ENCODE assay signal across 22 mouse cellular contexts in the genomic region with DNA sequence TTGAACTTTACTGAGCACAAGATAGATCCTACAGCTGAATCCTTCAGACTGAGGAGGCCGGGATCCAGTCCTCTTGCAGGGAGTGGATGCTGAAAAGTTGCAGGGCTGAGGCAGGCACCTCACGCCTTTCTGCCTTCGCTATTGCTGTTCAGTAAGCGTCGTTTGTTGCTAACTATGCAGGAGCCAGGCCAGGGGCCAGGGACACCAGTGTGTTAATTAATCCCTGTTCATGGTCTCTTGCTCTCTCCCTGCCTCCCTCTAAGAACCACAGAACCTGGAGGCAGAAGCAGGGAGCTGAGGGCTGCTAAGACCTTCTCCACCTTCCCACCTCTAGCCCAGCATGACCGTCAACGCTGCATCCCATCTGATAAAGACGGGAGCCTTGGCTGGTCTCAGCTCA.
"Had no signal": no experiment of that assay in that cellular context is flagged by ENCODE, and none has a peak within 500 bp of the region (broad histone marks: within the 10 kb centered on the region; RNA-seq: fewer than 3 reads in every experiment).

No protein-coding gene starts in this region.

- DNase-seq: gastrocnemius, postnatal 14 days; gastrocnemius, postnatal 36 days; heart, adult 11 months; heart, adult 2 months; heart, postnatal 14 days; heart, postnatal 36 days; kidney, postnatal 10 days; kidney, postnatal 4 days; liver; liver, embryonic 13.5 days had no signal

- ATAC-seq: hindbrain, postnatal 0 days had no signal

- H3K27me3 ChIP-seq: heart, embryonic 13.5 days; heart, embryonic 15.5 days; hindbrain, embryonic 13.5 days; hindbrain, embryonic 15.5 days; limb, embryonic 12.5 days; liver, embryonic 13.5 days; liver, embryonic 15.5 days had no signal

- H3K4me2 ChIP-seq: heart, embryonic 11.5 days; heart, embryonic 13.5 days; heart, embryonic 15.5 days; hindbrain, embryonic 13.5 days; hindbrain, embryonic 15.5 days; limb, embryonic 12.5 days; liver, embryonic 11.5 days; liver, embryonic 13.5 days; liver, embryonic 15.5 days had no signal

- H3K9me3 ChIP-seq: heart, embryonic 13.5 days; heart, embryonic 15.5 days; hindbrain, embryonic 13.5 days; hindbrain, embryonic 15.5 days; limb, embryonic 10.5 days; limb, embryonic 12.5 days; liver, embryonic 13.5 days; liver, embryonic 15.5 days had no signal

- H3K27ac ChIP-seq: heart, adult 2 months; heart, embryonic 13.5 days; heart, embryonic 15.5 days; hindbrain, embryonic 13.5 days; hindbrain, embryonic 15.5 days; layer of hippocampus, adult 2 months; left cerebral cortex, adult 2 months; limb, embryonic 10.5 days; limb, embryonic 12.5 days; liver, embryonic 13.5 days; liver, embryonic 15.5 days had no signal

- H3K36me3 ChIP-seq: heart, embryonic 13.5 days; heart, embryonic 15.5 days; hindbrain, embryonic 13.5 days; hindbrain, embryonic 15.5 days; limb, embryonic 10.5 days; limb, embryonic 12.5 days; liver, embryonic 13.5 days; liver, embryonic 15.5 days had no signal

- H3K9ac ChIP-seq: heart, embryonic 13.5 days; heart, embryonic 15.5 days; hindbrain, embryonic 13.5 days; hindbrain, embryonic 15.5 days; limb, embryonic 12.5 days; liver, embryonic 13.5 days; liver, embryonic 15.5 days had no signal

- H3K4me3 ChIP-seq: heart, adult 2 months; heart, embryonic 13.5 days; heart, embryonic 15.5 days; hindbrain, embryonic 13.5 days; hindbrain, embryonic 15.5 days; layer of hippocampus, adult 2 months; left cerebral cortex, adult 2 months; limb, embryonic 10.5 days; limb, embryonic 12.5 days; liver, embryonic 13.5 days; liver, embryonic 15.5 days had no signal
